Mouse (Mus musculus) frontal cortex, adult (tissue): Measurements from ENCODE around the gene Gm11096.

ENCODE experiments used
- ATAC-seq: cut with Nextera tagmentation; 2 replicates; pipeline ENCODE4 v1.9.2; 2017; ENCODE audit warnings: mild to moderate bottlenecking, moderate library complexity, mixed read lengths; ENCODE audit not compliant: low TSS enrichment

Gene Gm11096

DNA sequence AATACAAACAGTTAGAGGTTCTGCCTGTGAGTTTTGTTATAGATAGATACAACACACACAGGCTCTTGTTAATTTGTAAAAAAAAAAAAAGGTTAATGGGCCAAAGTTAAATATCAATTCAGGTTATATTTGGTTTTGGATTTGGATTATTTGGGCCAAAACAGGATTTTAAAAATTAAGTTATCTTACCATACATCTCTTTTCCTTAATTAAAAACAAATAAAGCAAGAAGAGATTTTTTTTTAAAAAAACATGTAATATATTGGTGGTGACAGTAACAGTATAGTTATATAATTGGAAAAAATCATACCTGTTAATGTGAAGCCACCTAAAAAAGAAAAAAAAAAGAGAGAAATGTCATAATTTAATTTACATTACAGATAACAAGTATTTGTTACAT is at the start of gene Gm11096:
Gene Gm11096 (plus strand): TSS at position 301 of the 400 bp plus-strand sequence.
- no peak for ATAC-seq

DNA sequence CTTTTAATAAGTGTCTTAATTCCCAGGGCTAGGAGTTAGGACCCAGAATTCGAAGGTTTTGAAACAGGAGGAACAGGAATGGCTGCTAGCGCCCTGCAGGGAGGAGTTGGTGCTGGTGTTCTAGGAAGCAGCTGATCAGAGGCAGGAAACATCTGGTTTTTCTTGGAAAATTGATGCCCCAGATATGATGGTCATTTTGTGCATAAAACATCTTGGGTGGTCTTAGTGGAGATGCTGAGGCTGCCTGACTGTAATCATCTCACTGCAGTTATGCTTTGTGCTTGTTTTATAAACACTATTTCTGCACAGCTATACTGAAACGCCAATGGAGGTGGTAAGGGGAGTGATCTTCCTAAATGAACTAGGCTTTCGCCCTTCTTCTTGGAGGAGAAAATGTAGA is 48.5 kb upstream of the Gm11096 start:
- ATAC-seq = no peak

DNA sequence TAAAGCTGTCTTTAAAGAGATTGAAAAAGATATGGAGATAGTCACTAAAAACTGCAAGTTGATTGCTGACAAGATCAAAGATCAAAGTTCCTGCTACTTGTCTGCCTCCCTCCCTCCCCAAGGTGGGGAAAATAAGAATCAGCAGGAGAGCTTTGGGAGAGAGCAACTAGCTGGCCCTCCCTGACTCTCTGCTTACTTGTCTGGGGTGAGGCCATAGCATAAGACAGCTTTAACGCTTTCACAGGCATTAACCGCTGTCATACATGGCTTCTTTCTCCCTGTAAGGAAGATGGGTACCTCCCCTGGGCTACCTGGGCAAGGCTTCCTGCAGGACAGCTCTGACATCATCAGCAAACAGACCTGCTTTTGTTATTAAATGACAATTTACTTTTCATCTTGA is 47.4 kb upstream of the Gm11096 start:
- ATAC-seq = no peak

DNA sequence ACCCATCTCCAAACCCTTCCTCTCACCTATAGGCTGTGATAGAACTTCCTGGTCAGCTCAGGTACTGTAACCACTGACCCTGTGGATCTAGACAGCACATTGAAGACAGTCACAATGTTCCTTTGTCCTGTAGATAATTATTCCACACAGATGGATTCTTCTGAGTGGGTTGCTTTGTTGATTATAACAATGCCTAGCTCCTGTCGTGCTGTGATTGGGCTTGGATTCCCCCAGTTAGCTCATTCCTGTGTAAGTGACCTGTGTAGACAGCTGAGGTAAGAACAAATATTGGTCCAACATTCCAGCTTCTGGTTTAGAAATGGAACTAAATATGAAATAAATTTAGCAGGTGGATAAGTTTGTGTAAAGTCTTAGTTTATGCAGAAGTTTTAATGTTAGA is 44.1 kb upstream of the Gm11096 start:
- ATAC-seq = peak; percentile 41; the same call in 1 of the 2 replicates

DNA sequence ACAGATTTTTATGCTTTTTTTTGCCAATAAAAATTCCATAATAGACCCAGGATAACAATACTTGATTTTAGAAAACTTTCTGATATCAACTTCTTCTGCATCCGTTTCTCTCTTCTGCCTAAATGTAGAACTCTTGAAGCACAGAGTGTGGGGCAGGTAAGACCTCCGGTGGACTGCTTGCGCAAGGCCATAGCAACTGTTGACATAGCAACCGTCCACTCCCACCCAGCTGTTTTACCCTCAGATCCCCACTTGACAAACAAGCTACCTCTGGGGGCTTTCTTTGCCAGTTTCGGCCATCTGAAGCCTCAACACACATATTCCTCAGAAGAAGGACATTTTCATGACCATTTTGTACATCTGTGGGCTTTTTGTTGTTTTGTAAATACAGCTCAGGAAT is 41.2 kb upstream of the Gm11096 start:
- ATAC-seq = no peak

DNA sequence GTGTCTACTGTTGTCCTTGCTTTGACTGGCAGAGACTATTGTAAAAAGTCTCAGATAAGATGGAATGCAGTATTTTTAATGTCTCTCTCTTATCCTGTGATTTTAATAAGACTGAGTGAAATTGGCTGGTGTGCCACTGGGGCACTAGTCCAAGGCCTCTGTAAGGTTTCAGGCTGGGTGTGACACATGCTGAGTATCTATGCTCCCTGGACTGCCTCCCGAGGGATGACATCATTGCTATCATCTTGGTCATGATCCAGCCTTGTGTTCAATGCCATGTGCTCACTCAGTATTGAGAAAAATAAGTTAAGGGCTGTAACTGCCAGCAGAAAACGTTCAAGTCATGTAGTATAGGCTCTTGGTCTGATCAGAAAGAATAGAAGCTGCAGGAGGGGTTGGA is 38.9 kb upstream of the Gm11096 start:
- ATAC-seq = peak; percentile 80

DNA sequence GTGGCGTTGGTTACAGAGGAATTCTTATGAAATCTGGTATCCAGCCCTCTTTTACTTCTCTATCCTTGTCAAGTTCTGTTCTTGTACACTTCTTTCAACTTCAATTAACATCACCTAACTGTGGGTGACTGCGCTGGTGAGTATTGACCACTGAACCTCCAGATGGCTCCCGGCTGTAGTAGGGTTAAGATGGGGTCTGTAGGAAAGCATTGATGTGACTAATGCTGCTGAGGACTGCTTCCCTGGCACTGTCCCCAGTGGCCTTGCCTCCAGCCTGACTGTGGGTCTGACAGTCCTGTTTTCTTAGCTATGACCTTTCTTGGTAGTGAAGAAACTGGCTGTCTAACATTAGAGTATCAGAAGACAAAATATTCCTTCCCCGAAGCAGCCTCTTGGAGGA is 38.4 kb upstream of the Gm11096 start:
- ATAC-seq = no peak

DNA sequence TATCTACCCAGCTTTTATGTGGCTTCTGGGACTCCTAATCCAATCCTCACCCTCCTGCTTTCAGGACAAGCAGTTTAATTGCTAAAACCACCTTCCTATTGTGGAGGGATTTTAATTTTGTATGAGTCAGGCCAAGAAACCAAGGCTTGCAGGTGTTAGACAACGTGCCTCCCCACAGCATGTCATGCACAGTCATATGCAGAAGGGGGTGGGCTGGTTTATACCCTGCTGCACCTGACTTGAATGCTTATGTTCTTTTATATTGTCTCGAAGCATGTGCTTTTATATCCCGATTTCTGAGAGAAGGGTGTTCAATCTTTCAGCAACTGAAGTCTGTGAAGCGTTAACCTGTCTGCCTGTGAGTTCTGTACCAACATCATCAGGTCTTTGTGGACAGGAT is 37.3 kb upstream of the Gm11096 start:
- ATAC-seq = 0 out of 2 replicates have a peak, but pooled peaks have one; percentile 5

DNA sequence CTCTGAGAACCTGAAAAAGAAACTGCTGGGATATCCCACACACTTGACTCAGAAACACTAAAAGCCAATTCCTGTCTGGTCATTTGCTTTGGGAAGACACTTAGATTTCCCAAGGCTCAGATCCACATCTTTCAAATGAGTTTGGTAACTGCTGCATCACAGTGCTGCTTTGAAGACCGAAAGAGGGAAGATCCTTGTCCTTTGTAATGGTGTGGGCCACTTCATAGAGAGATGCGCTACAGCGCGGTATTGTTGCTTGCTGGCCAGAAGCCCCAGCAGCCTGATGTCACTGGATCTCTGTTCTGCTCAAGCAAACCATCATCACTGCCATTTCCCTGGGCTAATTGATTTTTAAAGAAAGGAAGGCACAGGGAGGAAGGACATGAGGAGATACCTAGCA is 28.8 kb upstream of the Gm11096 start:
- peak; percentile 50; the same call in 1 of the 2 replicates for ATAC-seq

DNA sequence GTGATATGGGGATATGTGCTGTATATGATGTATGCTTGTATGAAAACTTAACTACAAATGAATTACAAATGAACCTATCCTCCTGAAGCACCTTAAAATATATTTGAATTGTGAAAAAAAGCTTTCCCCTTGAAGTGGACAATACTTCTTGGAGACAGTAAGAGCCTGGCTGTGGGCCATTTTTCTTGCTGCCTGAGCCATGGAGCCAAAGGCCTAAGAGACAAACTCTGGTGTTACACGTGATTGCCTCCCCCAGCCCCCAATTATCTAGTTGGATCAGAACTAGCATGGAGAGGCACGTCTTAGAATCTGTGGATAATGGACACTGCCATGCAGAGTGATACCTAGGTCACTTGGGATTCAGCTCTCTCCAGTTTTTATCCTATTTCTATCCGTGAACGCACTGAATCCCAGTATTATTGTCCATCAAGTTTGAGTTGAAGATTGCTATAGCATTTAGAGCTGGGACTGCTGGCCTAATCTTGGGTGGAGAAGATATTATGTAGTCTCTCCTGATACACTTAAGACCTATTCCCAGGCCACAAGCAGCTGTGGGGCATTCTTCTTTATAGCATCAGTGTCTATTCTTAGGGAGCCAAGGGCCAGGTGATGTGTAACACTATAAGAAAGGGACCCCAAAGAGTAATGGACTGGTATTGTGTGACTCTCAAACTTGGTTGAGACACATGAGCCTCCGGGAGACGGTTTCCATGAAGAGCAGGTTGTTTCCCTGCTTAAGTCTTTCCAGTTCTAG is 25.0 kb upstream of the Gm11096 start:
- ATAC-seq = no peak

DNA sequence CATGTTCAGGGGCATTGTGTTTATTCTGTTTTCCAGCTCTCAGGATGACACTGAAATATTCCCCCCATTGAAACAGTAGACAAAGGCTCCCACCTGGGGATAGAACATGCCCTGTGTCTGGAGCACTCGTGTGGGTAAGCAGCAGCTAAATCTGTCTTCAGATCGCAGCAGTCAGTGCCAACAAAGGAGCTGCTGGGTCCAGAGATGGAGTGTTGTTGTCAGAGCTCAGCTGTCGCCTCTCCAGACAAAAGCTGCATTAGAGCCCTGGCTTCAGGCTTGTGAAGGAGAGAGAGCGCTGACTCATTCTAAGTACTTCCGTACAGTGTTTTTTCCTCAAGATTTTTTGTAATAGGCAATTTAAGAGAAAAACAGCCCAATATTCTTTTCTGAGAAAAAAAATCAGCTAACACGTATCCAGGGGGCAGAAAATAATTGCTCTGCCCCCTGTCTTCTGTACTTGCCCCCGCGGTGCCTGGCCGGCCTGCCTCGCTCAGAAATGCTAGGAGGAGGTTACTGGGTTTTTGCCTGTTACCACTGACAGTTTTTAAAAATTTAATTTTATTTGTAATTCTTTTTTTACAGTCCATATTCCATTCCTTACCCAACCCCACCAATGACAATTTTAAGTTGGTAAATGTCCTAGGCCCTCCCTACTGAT is 21.6 kb upstream of the Gm11096 start:
- peak; percentile 93 for ATAC-seq

DNA sequence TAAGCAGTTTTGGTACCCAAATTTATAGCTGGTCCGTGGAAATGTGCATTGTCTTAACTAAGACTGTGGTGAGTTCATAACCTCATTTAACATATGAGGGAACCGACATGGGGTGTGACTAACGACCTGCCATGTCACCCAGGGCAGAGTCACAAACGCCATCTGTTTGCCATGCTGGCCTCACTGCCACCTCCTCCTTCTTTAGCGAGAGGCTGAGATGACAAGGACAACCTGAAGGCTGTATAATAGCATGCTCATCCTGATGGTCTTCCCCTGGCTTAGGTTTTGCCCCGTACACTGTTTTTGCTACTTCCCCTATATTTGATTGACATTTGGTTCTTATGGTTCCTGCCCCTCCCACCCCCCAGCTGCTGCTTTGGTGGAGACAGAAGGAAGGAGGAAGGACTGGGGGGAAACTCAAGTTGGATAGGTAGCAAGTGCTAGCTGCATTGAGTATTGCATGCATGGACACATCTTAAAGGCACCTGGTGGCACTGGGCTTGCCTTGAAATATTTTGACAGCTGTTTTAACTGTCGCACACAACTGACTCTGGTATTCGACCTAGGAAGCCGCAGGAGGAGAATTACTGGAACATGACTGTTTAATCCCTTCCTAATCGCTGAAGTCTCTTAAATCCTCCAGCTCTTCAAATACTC is 17.2 kb upstream of the Gm11096 start:
- ATAC-seq = no peak

DNA sequence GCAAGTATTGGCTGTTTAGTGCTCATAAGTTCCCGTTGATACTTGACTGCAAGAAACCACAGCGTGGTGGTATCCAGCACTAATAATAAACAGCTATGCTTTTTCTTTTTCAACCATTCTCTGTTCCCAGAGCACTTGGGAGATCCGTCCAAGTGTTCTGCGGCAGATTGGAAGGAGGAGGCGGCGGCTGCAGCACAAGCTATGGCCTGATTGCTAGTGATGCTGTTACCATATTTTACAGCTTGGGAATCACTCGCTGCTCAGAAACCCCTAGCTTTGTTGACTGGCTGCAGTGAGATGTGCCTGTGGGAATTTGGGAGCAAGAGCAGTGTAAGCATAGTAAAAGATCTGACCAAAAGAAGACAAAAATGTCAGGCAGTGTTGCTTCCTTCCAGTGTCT is 14.3 kb upstream of the Gm11096 start:
- ATAC-seq = peak; percentile 94

DNA sequence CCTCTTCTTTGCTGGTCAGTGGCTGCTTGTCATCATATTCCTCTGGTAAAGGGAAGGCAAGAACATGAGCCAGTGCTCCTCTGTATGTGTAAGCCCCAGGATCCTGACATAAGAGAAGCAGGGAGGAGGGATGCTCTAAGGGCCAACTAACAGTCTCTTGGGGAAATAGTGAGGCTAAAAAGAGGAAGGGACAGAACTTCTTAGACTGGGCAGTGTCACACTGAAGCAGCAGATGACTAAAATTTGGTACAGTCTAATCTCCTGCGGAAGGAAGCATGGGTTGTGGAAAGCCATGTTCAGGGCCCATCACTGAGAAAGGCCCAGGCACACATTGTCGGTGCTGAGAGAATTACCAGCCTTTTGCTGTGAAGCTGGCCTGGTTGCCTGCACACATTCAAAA is 8.8 kb upstream of the Gm11096 start:
- ATAC-seq = no peak

DNA sequence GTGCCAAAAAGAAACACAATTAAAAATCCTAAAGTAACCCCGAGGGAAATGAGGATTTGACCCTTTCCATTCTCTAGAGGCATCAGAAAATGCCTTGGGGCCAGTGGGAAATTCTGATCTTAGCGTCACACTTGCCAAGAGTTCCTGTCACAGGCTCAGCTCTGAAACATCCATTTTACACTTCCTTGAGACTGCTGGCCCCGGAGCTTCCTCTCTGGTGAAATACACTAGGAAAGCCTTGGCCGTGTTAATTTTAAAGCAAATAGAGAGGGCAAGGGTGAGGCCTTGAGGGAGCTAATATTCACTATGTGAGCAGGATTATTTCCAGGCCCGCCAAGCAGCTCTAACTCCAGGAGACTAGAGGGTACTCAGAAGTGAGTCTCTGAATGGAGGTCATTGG is 8.4 kb upstream of the Gm11096 start:
- ATAC-seq = no peak

DNA sequence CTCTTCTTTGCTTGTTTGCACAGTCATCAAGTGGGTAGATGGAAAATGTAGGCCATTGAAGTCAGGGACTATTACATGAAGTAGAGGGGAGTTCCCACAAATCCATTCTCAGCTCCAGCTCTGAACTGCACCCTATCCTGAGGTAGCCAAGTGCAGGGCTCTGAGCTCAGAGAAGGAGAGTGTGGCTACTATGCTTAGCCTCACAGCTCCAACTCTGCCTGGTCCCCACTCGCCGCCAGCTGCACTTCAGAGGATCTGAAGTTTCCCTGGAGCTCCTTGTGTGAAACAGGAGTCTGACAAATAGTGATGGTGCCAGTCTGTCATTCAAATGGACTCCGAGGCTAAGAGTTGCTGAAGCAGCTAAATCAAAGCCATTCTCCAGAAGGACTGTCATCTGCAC is 13.7 kb downstream of the Gm11096 start:
- ATAC-seq = peak; percentile 53

DNA sequence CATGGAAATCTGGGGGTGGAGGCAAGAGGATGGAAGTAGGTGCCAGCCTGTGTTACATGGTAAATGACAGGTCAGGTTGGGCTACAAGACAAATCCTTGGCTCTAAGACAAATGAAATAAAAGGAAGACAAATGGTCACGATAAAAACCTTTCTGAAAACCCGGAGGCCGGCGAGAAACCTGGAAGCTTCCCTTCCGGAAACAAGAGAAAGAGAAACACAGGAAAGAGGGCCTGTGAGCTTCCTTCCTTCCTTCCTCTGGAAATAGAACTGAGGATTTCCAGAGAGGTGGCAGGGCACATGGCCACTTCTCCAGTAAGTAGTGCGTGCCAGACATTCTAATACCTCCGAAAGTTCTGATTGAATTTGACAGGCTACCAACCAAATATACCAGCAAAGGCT is 14.4 kb downstream of the Gm11096 start:
- ATAC-seq = no peak

DNA sequence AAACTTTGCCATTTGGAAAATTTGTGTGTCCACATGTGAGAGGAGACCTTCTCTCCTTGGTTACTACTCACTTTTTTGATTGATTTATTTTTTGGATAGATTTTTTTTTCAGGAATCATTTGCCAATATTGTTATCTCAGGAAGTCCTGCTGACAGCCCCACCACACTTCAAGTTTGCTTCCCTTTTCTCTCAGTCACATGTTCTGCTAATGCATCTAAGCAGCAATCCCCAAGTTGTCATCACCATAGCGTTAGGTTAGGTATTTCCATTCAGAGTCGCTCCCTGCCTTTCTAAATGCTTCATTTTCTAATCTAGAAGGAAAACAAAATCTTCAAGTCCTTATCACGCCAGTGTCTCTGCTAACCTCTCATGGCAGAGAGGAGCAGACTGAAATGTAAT is 17.8 kb downstream of the Gm11096 start:
- no peak for ATAC-seq

DNA sequence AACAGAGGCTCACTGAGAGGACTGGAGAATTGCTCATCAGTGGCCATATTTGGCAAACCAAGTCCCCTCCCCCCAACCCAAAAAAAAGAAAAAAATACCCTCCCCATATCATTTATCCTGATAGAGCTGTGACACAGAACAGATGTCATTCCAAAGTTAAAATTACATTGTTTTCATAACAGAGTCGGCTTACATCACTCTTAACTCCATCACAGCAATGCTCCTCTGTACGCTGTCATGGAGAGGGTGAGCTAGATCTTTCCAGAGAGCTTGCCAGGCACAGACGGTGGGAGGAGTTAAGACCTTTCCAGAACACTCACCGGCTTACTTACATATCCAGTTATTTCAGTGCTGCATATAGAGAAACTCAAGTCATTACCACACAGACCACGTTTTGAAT is 27.4 kb downstream of the Gm11096 start:
- peak; percentile 53 for ATAC-seq

DNA sequence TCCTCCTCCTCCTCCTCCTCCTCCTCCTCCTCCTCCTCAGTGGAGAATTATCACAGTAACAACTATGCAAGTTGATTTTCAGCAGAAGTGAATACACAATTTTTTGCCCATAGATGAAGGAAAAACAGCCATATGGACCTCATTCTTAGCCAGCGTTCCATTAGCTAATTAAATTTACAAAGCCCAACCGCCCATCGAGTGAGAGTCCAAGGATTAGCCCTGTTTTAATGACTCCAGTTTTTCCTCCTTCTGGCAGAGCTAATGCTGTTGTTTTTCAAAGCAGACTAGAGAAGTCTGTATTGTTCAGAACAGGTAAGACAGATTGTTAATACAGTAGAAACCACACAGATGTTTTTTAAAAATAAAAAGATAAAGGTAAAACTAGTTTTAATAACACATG is 31.8 kb downstream of the Gm11096 start:
- ATAC-seq = no peak

DNA sequence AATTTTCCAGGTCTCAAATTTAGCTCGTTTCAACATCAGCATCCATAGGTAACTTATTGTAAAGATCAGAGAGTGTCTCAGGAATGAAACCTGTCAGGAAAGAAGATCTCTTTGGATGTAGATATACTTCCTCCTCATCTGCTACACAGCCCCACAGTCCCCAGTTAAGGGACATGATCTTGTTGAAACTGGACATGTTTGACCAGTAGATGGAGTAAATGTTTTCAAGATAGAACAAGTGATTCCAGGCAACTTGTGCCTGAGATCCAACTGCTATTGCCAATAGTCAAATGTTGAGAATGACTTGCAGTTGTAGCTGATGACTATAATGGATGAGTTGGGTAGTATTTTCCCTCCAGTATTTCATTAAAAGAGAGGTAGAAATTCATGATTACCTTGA is 35.9 kb downstream of the Gm11096 start:
- ATAC-seq = peak; percentile 35; the same call in 1 of the 2 replicates

DNA sequence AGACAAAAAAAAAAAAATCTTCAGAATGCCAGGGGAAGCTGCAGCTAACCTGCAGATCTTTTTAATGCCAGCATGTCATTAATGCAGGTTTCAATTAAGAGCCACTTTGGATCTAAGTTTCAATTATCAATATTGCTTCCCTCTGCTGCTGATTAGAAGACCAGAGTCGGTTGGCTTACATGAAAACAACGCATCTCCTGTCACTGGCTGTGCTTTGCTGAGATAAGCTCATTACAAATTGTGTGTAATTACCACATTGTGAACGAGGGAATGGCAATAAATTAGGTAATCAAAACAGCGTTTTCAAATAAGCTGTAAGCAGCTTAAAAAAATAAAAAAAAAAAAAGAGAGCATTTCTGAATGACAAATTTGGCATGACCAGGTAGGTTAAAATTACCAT is 38.2 kb downstream of the Gm11096 start:
- ATAC-seq = no peak
